Mouse (Mus musculus): ENCODE results near the gene Qsox2.
A peak's percentile ranks its signal among the peaks of the same experiment; 100 is the strongest.

Gene Qsox2

DNA sequence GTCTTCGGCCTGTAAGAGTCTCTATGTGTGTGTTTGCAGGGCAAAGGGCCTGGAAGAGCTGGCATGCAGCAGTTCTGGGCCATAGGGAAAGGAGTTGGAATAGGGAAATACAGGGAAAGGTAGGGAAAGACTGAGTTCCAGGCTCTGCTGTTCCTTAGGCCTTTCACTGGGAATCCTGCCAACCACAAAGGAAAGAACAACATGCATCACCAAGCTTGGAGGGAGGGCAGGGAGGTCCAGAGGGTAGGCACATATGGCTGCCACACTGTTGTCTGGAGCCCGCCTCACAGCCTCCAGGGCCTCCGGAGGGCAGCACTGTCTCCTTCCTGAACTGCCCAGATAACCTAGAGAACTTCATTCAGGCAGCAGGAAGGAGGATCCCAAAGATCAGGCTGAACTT is 13.4 kb downstream of the Qsox2 start:
- peak; percentile 48 for DNase-seq

DNA sequence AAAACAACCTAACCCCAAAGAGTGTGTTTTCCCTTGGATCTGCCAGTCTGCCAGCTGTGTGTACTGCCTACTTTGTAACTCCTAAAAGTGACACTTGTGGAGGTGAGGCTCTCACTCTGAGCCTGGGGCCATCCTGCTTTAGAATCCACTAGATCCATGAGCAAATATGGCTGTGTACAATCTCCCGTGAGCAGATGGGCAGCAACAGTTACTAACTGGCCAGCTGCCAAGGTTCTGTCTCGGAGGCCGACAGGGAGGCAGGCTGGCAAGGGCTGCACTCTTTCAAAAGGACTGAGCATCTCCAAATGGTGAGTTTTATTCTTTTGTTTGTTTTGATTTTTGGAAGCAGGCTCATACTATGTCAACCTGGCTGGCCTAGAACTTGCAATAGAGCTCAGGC is 22.8 kb downstream of the Qsox2 start:
- DNase-seq = peak; percentile 84

DNA sequence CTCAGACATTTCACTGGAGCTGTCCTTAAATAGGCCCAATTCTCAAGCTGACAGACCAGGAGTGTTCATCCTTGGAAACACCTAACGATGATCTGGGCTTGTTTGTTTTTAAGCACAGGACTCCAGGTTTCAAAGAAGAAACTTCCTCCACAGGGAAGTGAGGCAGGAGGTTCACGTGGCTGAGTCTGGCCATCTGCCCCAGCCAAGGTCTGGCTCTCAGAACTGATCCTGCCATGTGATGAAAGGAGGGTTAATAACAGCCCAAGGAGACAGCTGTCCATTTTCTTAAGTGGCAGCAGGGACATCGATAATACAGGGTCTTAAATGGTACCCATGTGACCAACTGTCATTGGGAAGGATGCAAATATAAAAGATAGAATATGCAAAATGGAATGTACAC is 27.8 kb downstream of the Qsox2 start:
- DNase-seq = no peak

DNA sequence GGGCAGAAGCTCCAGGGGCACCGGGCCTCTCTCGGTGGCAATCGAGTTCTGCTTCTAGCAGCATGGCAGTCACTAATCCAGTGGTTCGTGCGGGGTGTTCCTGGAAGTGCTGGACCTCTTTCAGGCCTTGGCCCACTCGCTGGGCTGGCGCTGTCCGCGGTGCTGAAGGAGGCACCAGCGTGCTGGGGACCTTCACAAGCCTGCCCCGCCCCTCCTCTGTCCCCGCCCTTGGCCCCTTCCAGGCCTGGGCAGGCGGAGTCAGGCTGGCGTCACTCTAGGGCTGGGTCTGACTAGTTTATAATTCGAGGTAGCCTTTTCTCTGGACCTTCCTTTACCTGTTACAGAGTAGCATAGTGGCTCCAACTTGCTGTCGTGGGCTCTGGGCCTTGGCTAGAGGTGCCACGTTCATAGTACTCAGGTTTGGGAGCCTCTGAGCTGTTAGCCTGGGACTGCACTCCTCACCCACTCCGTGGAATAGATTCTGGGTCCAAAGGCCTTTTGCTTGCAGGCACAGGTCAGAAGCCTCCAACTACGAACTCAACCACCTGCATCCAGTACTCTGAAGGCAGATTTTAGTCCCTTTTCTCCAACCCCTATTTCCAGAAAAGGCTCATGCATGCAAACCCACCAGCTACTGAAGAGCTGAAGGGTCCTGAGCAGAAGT is 29.1 kb downstream of the Qsox2 start, which contains the start of gene Lhx3:
Lhx3 (minus strand) TSS at position 164 of the 664 bp plus-strand sequence.
- no peak for DNase-seq

- DNase-seq = no peak
Observed at GRCm38 (mm10) chr2:26207559-26207958, 29.8 kb downstream of the Qsox2 start.

- no peak for DNase-seq
Observed at GRCm38 (mm10) chr2:26205761-26206160, 31.6 kb downstream of the Qsox2 start.

GRCm38 (mm10) chr2:26205126-26205525 is 32.2 kb downstream of the Qsox2 start:
- DNase-seq = no peak

DNA sequence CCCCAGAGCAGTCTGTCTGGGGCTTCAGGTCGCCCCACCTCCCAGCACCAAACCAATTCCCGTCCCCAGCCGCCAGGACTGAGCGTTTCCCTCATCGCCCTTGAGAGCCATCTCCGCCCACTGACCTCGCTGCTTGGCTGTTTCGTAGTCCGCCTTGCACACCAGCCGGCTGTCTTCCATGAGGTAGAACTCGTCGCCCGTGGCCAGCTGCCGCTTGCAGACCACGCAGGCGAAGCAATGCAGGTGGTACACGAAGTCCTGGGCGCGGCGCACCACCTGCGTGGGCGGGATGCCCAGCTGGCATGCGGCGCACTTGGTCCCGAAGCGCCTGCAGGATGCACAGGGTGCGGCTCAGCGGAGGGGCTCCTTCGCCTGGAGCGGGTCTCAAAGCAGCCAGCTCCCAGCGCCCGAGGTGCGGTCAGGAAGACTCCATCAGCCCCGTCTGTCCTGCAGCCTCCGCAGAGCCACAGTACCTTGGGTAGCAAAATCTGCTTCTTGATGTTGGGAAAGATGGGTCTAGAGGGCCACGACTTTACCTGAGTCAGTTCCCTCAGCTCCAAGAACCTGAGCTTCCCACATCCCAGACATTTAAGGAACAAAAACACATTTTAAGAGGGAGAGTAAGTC is 34.4 kb downstream of the Qsox2 start:
- no peak for DNase-seq

DNA sequence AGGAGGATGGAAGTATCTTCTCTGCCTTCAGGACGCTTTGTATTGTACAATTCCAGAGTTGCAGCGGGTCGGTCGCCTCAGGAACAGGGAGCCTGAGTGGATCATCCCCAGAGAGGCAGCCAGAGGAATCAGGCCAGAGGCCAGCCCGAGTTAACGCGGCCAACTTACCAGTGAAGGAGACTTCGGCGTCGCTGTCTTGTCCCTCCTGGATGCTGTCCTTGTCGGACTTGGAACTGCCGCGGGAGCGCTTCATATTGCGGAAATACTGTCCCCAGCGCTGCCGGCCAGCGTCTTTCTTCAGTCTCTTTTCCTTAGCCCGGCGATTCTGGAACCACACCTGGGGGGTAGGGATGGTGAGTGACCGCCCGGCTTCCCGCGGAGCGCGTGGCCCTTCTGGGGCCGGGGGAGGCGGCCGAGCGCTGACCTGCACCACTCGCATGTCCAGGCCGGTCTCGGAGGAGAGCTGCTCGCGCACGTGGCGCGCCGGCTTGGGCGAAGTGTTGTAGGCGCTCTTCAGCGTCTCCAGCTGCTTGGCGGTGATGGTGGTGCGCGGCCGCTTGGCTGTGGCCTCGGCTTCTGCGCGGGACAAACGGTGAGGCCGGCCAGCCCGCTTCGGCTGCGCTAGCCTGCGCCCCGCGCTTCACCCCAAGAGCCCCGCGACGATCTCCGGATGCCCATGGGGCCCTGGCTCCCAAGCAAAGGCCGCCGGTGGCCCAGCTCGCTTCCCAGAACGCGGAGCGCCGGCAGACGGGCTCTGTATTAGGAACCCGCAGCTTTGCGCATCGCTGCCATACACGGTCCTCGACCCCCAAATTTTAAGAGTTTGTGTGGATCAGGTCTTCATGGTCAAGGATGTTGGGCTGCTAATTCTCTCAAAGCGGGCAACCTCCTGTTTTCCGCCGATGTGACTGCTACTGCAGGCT is 35.1 kb downstream of the Qsox2 start:
- no peak for DNase-seq

DNA sequence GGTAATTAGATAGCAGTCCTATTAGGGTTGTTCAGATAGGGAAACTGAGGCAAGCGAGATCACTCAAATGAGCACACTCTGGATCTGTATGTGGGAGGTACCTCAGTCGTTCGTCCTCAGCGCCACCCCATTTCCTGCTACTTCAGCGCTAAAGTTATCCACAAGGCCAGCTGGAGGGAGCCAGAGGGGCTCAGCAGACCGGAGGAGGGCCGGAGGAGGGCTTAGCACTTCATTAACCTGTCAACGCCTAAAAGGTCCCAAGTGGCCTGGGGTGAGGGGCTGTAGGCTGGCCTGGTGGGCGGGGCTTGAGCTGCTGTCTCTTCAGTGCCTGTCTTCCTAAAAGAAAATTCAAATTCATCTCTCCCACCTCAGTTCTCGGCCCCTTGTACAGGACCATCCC is 38.8 kb downstream of the Qsox2 start:
- DNase-seq = no peak

DNA sequence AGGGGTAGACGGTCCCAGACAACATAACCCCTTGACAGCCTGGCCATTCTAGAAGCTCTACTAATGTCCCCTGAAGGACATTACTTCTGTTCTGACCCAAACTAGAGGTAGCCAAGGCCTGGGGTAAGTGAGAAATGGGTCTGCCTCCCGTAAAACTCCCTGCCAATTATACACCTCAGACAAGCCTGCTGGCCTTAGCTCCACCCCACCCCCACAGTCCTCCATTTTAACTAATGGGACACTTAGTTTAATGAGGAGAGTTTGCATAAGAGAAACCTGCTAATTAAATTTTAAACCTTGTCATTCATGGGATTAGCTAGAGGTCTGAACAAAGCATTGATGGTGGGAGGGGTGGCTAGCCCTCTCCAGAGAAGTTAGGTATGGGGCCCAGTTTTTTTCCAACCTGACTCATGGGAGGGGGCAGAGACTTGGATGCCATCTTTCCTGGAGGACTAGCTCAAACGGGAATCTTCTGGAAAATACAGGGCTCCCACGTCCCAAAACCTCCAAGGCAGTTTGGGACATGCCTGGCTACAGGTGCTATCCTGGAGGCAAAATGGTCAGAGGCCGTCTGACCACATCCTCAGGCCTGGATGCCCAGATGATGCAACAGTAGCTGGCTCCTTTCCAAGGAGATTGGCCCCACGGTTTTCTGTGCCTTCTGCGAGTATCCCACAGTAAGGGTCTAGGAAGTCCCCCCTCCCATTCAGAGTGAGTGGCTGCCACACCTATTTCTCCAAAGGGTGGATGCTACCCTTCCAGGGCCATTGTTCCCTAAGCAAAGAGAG is 42.6 kb downstream of the Qsox2 start:
- no peak for DNase-seq

GRCm38 (mm10) chr2:26188517-26188916 is 48.8 kb downstream of the Qsox2 start:
- no peak for DNase-seq

DNA sequence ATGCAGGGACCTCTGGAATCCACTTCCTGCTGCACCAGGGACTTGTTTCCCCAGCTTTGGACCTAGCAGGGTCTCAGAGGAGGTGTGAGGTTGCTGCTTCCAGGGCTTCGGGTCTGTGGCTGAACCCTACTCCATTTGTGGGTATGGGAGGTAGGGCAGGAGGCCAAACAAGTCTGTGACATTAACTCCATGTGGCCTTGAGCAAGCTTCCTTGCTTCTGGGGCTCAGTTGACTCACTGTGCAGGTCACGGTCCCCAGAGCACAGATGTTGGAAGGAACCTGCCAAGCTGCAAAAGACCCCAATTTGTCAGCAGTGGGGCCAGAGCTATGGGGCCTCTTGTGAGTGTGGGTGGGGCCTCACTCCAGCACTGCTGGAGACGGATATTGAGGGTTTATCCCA is 53.0 kb downstream of the Qsox2 start:
- DNase-seq = no peak

- peak; percentile 56 for DNase-seq
Observed at GRCm38 (mm10) chr2:26182646-26183045, 54.7 kb downstream of the Qsox2 start.

DNA sequence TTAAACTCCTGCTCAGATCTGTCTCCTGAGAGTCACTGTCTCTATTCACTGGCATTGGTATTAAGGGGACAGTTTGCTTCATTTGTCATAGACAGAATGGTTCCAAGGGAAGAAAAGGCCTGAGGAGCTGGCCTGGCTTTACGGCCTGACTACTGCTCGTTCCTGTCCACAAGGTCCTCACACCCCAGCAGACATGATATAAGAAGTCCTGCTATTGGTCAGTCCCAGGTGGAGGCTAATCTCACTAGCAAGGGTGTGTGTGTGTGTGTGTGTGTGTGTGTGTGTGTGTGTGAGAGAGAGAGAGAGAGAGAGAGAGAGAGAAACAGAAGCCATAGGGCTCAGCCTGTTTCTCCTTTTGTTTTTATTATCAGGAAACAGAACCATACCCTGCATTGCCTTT is 60.1 kb downstream of the Qsox2 start:
- DNase-seq = no peak

- DNase-seq = no peak
Observed at GRCm38 (mm10) chr2:26176731-26177130, 60.6 kb downstream of the Qsox2 start.

- no peak for DNase-seq
Observed at GRCm38 (mm10) chr2:26175191-26175590, 62.1 kb downstream of the Qsox2 start.

DNA sequence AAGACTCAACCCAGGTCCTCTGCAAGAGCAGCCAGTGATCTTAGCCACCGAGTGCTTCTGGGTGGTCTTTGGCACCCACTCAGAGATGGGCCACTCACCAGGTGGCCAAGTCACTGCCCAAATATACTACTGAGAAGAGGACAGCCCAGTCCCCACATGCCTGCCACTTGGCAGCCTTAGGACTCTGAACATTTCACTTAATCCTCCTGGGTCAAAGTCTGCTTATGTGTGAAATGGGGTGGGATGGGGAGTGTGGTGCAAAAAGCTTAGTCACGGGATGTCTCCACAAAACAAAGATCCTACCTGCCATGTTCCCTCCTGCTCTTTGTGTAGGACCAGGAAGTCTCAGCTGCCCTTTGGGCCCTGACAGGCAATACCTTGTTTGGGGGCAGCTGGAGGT is 65.2 kb downstream of the Qsox2 start:
- DNase-seq = no peak

GRCm38 (mm10) chr2:26170376-26170775 is 66.9 kb downstream of the Qsox2 start:
- DNase-seq = no peak

- no peak for DNase-seq
Observed at GRCm38 (mm10) chr2:26168843-26169579, 68.3 kb downstream of the Qsox2 start.

- DNase-seq = no peak
Observed at GRCm38 (mm10) chr2:26166890-26167289, 70.4 kb downstream of the Qsox2 start.

Data from cerebellum, adult 8-10 months (tissue).